Mouse (Mus musculus): ENCODE data around the gene Casr.

Gene Casr

GRCm38 (mm10) chr16:36561386-36562338 lies at the start of gene Casr:
Casr (minus strand) TSS chr16:36562141.
- in situ Hi-C loops (cut with MboI; ENCODE audit: unreplicated experiment in 2 of 2) = no loop called here

GRCm38 (mm10) chr16:36602632-36603031 lies 40.7 kb upstream of the Casr start:
- in situ Hi-C loops (cut with MboI; ENCODE audit: unreplicated experiment in 2 of 2) = no loop called here

- in situ Hi-C loops (cut with MboI; ENCODE audit: unreplicated experiment in 2 of 2) = no loop called here
Measured at GRCm38 (mm10) chr16:36598265-36598664, 36.3 kb upstream of the Casr start.

GRCm38 (mm10) chr16:36596671-36597410 lies 34.9 kb upstream of the Casr start:
- in situ Hi-C loops (cut with MboI; ENCODE audit: unreplicated experiment in 2 of 2) = no loop called here

DNA sequence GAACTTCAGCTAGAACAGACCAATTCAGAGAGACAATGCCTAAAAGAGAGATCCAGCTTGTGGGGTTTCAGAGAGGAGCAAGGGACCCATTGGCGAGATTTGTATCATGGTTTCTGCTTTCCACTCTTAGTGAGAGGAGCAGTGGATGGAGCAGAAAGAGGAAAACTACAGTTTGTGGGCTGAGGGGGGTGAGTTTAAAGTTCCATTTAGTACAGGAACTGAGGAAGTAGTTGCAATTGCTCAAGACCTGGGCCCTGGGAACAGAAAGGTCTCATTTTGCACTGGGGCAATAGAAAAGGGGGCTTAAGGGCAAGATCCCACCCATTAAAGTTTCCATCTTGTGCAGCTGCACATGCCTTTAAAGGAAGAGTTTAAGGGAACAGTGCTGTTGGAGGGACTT lies 28.0 kb upstream of the Casr start:
- in situ Hi-C loops (cut with MboI; ENCODE audit: unreplicated experiment in 2 of 2) = no loop called here

- in situ Hi-C loops (cut with MboI; ENCODE audit: unreplicated experiment in 2 of 2) = no loop called here
Measured at GRCm38 (mm10) chr16:36587971-36588370, 26.0 kb upstream of the Casr start.

DNA sequence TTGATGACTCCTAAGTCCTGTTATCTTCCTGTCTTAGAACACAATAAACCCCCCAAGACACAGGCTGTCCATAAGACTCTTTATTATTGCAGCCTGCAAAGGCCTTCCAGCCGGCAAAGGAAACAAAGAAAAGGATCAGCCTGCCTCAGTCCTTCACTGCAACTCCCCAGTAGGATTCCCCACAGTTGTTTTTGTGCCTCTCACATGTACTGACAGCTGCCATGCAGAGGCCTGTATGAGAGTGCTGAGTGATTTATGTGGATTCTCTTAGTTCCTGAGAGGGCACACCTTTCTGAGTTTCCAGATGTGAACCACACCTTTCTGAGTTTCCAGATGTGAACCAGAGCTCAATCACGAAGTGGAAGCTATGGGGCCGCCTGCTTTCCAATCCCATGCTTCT lies 20.1 kb upstream of the Casr start:
- in situ Hi-C loops (cut with MboI; ENCODE audit: unreplicated experiment in 2 of 2) = no loop called here

DNA sequence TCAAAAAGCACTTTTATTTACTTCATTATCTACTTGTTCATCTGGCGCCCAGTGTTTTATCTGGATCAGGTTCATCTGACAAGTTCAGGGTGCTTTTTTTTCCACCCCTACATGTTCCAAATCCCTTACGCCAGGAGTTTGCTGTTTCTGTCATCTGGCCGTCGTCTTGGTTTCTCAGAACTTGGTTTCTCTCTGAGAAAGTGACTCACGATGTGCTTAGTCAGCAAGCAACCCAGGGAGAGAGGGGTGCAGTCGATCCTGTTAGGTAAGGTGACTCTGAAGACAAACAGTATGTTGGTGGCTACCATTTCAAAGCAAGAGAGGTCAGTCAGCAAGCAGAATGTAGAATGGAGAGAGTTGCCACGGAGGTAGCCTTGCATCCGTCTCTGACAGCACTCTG lies 10.0 kb upstream of the Casr start:
- in situ Hi-C loops (cut with MboI; ENCODE audit: unreplicated experiment in 2 of 2) = no loop called here

- in situ Hi-C loops (cut with MboI; ENCODE audit: unreplicated experiment in 2 of 2) = no loop called here
Measured at GRCm38 (mm10) chr16:36559573-36559972, 2.4 kb downstream of the Casr start.

DNA sequence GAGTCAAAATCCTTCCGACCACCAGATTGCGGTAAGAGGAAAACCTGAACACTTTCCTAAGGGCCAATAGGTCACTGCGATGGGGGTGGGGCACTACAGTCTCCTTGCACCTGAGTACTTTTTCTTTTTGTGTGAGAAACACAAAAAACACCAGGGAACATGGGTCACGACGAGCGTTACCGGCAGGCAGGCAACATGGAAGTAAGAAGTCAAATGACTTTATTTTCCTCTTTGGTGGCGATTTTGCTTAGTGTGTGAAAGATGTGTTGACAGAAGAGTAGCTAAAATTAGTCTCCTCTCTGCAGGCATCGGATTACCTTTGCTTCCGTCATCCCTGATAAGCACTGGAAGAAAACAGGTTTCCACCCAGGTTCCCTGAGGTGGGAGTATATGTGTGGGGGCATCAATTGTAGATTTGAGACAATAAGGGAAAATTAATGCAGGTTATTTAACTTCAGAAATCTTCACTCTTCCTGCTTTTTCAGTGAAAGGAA lies 6.2 kb downstream of the Casr start:
- in situ Hi-C loops (cut with MboI; ENCODE audit: unreplicated experiment in 2 of 2) = no loop called here

DNA sequence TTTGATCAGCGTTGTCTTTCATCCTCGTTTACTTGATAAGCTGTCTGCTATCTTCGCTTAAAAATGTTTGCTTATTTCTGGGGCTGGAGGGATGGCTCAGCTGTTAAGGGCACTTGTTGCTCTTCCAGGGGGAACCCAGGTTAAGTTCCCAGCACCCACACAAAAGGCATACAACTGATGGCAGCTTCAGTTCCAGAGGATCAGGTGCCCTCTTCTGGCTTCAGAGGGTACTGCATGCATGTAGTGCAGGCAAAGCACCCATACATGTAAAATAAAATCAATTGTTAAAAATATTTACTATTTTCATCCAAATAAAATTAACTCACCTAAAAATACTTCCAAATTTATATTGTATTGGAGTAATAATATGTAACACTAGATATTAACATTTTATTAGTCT lies 8.3 kb downstream of the Casr start:
- in situ Hi-C loops (cut with MboI; ENCODE audit: unreplicated experiment in 2 of 2) = no loop called here

- in situ Hi-C loops (cut with MboI; ENCODE audit: unreplicated experiment in 2 of 2) = no loop called here
Measured at GRCm38 (mm10) chr16:36545333-36545732, 16.6 kb downstream of the Casr start.

DNA sequence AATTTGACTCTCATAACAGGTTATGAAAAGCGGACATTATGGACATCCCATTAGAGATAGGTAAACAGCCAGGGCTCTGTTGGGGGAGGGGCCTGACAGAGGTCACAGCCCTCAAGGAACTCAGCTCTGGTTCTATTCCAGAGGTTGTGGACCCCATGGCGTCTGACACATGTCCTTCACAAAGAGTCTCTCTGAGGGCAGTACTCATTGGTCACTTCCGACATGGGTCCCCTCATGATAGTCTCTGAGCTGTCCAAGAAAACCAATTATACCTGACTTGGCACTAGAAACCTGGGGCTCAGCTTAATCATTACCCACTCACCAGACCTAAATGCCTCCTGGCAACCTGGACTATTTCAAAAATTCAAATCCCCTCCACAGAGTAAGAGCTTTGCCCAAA lies 18.9 kb downstream of the Casr start:
- in situ Hi-C loops (cut with MboI; ENCODE audit: unreplicated experiment in 2 of 2) = no loop called here

- in situ Hi-C loops (cut with MboI; ENCODE audit: unreplicated experiment in 2 of 2) = no loop called here
Measured at GRCm38 (mm10) chr16:36540834-36541233, 21.1 kb downstream of the Casr start.

GRCm38 (mm10) chr16:36532981-36533687 lies 28.8 kb downstream of the Casr start:
- in situ Hi-C loops (cut with MboI; ENCODE audit: unreplicated experiment in 2 of 2) = no loop called here

GRCm38 (mm10) chr16:36532046-36532445 lies 29.9 kb downstream of the Casr start:
- in situ Hi-C loops (cut with MboI; ENCODE audit: unreplicated experiment in 2 of 2) = no loop called here

- in situ Hi-C loops (cut with MboI; ENCODE audit: unreplicated experiment in 2 of 2) = no loop called here
Measured at GRCm38 (mm10) chr16:36531630-36532029, 30.3 kb downstream of the Casr start.

DNA sequence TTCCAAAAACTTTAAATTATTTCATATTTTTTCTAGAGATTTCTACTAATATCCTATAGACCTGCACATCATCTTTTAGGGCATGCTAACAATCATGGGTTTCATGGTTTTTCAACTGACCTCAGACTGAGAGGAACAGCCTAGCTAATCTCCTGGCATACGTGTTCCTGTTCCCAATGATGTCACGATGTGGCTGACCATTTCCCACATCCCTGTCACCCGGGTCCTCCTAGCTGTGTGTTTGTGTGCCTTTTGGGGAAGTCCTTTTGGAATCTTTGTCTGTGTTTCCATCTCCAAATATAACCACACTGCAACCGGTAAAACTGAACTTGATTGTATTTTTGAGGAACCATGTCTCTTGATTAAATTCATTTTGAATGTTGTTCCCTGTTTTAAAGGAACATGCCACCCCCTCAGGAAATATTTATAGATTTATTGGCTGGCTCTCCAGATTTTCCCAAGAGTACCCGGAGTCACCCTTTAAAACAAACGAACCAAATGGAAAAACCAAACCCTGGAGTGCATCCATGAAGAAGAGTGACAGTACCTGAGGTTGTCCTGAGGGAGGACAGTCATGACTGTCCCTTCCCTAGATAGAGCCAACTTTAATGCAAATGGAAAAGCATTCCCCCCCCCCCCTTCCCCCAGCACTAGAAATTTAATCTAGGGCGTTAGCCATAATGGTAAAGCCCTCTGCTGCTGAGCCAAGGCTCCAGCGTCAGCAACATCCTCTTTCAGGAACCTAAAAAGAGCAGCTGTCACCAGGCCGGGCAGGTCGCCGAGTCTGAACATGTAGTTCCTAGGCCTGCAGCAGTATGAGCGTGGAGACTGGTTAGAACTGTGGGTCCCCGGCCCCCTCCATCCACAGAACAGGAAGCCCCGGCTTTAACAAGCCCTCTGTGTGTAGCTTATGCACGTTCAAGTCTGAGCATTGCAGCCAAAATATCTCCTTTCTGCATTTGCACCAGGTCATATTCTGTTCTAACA lies 31.1 kb downstream of the Casr start:
- in situ Hi-C loops (cut with MboI; ENCODE audit: unreplicated experiment in 2 of 2) = no loop called here

GRCm38 (mm10) chr16:36528822-36529221 lies 33.1 kb downstream of the Casr start:
- in situ Hi-C loops (cut with MboI; ENCODE audit: unreplicated experiment in 2 of 2) = no loop called here
